Mouse (Mus musculus) olfactory bulb, adult 2 months (tissue): ENCODE results near the gene Gnat1.
A peak's percentile ranks its signal among the peaks of the same experiment; 100 is the strongest.

Experiments
- CTCF ChIP-seq: fragments of 200-500 bp; IDR thresholded peaks from 2 replicates; pipeline ENCODE4 v1.5.1; 2012; ENCODE audit warnings: low read depth, mild to moderate bottlenecking, low read length, moderate library complexity; ENCODE audit not compliant: insufficient read depth
- POLR2A ChIP-seq: fragments of 200-500 bp; IDR thresholded peaks from 2 replicates; pipeline ENCODE4 v1.6.1; 2012; ENCODE audit warnings: mild to moderate bottlenecking, low read depth, low read length, moderate library complexity; ENCODE audit not compliant: insufficient read depth

DNA sequence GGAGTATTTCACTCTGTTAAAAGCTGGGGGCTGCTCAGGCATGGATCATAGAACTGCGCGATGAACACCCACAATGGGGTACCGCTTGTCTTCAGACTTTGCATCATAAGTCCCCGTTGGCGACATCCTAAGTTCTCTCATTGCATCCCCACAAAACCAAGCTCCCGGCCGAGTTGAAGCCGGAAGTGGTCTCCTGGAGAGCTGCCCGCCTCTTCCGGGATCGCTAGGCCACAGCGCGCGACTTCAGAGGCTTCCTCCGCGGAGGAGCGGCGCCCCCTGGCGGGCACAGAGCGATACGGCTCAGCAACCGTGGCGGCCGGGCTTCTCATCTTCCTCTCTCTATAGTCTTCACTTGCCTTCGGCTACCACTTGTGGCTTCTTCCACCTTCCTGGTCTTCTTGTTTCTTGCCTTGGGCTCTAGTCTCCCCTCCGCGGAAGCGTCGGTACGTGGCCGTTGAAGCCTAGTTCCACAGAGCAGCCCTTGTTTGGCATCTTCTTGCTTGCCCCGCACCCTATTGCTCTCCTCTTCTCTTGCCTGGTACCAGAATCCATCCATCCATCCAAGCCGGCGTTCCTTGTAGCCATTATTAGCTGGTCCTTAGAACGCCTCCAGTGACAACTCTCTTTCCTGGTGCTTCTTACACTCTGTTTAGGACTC, 34.9 kb downstream of the Gnat1 start:
- TF ChIP-seq POLR2A (peak; percentile 64), CTCF (peak; percentile 98)
